In genomic region chr4:130573012-130573350, GRCm38 (mm10) we compare ENCODE assay signal across 8 mouse cellular contexts. TPM values are rescaled to one million over a fixed set of nuclear protein-coding genes. Genes with fewer than 3 reads are reported as not detected.
DNase-seq lines count a peak whose midpoint lies in the region; ATAC-seq and TF ChIP-seq lines count a peak whose summit lies in the region.

No protein-coding gene starts in this region.

- H3K27ac ChIP-seq in gastrocnemius, adult 2 months, result no peak overlapping the region; the same call in 1 of the 2 replicates
- H3K27ac ChIP-seq in forebrain, embryonic 15.5 days (replicated peaks), result peak overlapping the region; percentile 85
- H3K27ac ChIP-seq in macrophage, result no peak overlapping the region

- peaks cover 54% of the 10 kb centered on the region for H3K4me1 ChIP-seq in E14TG2a.4 (replicated peaks; ENCODE audit: low read depth, low read length)
- H3K4me1 ChIP-seq in forebrain, embryonic 15.5 days, result peaks cover 49% of the 10 kb centered on the region

- ATAC-seq in forebrain, embryonic 15.5 days (replicated peaks), result peak; percentile 20; the same call in 1 of the 2 replicates

- H3K4me3 ChIP-seq in gastrocnemius, adult 2 months, result peak overlapping the region; percentile 83
- H3K4me3 ChIP-seq in E14TG2a.4 (replicated peaks; ENCODE audit: low read length) (peak overlapping the region; percentile 90), macrophage (ENCODE audit: inconsistent target) (peak overlapping the region; percentile 21)
- peak overlapping the region; percentile 77 for H3K4me3 ChIP-seq in forebrain, embryonic 15.5 days

- H3K9ac ChIP-seq in forebrain, embryonic 15.5 days (replicated peaks), result peak overlapping the region; percentile 97

- WGBS in forebrain, embryonic 15.5 days, result 0% methylated on average over 6 of the region's 6 CpGs
- 3% methylated on average over 6 of the region's 6 CpGs for WGBS in macrophage (ENCODE audit: missing documents)

- intact Hi-C loops in gastrocnemius, adult 2 months (cut with DNase I), result no loop called here
- intact Hi-C loops in gastrocnemius, postnatal 14 days (cut with DNase I; ENCODE audit: low total_unique reads), result no loop called here

- H3K36me3 ChIP-seq in E14TG2a.4 (ENCODE audit: insufficient read depth, low read length) (no peaks in the 10 kb centered on the region), macrophage (ENCODE audit: inconsistent target) (no peaks in the 10 kb centered on the region)
- H3K36me3 ChIP-seq in forebrain, embryonic 15.5 days, result no peaks in the 10 kb centered on the region

- H3K9me3 ChIP-seq in E14TG2a.4 (ENCODE audit: low read length), result no peaks in the 10 kb centered on the region
- H3K9me3 ChIP-seq in forebrain, embryonic 15.5 days, result no peaks in the 10 kb centered on the region

- no peak for TF ChIP-seq CTCF in gastrocnemius, adult 2 months (IDR thresholded peaks at IDR 0.05)
- no peak for TF ChIP-seq CTCF in E14TG2a.4 (conservative IDR thresholded peaks at IDR 0.05; ENCODE audit: low read length)

- H3K4me2 ChIP-seq in forebrain, embryonic 15.5 days (replicated peaks), result peak overlapping the region; percentile 80

- no peaks in the 10 kb centered on the region for H3K79me2 ChIP-seq in macrophage (ENCODE audit: inconsistent target)

- peaks cover 60% of the 10 kb centered on the region for H3K27me3 ChIP-seq in E14TG2a.4 (ENCODE audit: insufficient read depth, low read length)
- no peaks in the 10 kb centered on the region for H3K27me3 ChIP-seq in forebrain, embryonic 15.5 days

- no peak for DNase-seq in gastrocnemius, adult 2 months
- DNase-seq in gastrocnemius, postnatal 14 days, result no peak
- no peak for DNase-seq in urinary bladder, adult 18-20 months (ENCODE audit: low spot score in 2 of 2)
- DNase-seq in gastrocnemius, postnatal 10 days, result no peak
- DNase-seq in kidney, postnatal 10 days, result no peak

RNA-seq across cellular contexts. Expression of gene Nkain1, which starts 1.0 kb away (rescaled TPM):
- 10 to 100 TPM; 11.5 to 17.9 TPM for total RNA-seq in gastrocnemius, adult 2 months (2021)
- 10 to 100 TPM; 11.7 to 12.2 TPM for total RNA-seq in gastrocnemius, postnatal 14 days (2021)
- 9.3 TPM in 2 replicates for polyA plus RNA-seq in forebrain, embryonic 15.5 days (2015; fragmentation: Nextera tagmentation; extraction: Ambion mirVana)
- total RNA-seq in macrophage (2018; cell fraction: chromatin; rRNA removed), result 1 to 10 TPM in 12 of 26 experiments, under 1 TPM in 2, not detected in 12; 0.70 to 8.7 (median 2.5) TPM
- 10 to 100 TPM in 5 of 26 experiments, 1 to 10 TPM in 20, under 1 TPM in 1; 0.99 to 13.6 (median 5.0) TPM for total RNA-seq in macrophage (2018; cell fraction: cytosol; rRNA removed)
- total RNA-seq in macrophage (2018; cell fraction: nucleus; rRNA removed), result 10 to 100 TPM in 1 of 26 experiments, 1 to 10 TPM in 17, under 1 TPM in 5, not detected in 3; 0.59 to 11.8 (median 1.8) TPM
- 4.7 to 21.7 TPM (median 5.3 TPM) in 3 replicates for polyA plus RNA-seq in macrophage (2018)
- 10 to 100 TPM; 14.3 to 15.8 TPM for total RNA-seq in gastrocnemius, postnatal 10 days (2021)

Comparison
In these comparisons a context has a peak if more than half of its experiments do, and no peak if none do; other contexts are left out.
1. H3K4me3 ChIP-seq: peak in every context shown above with its lines; median percentile 90 in E14TG2a.4; 83 in gastrocnemius, adult 2 months; 77 in forebrain, embryonic 15.5 days; 21 in macrophage.